Mouse (Mus musculus) embryonic fibroblast, embryonic 13.5 days (primary cell): ENCODE results near the gene Mllt3. TPM values are rescaled to one million over a fixed set of nuclear protein-coding genes. Genes with fewer than 3 reads are reported as not detected.

Source experiments
- H3K27ac ChIP-seq: 2 replicates; pipeline ENCODE4 v1.5.1; 2012; ENCODE audit warnings: low read length, control low read depth, inconsistent platforms; ENCODE audit not compliant: insufficient read depth
- H3K4me1 ChIP-seq: 2 replicates; pipeline ENCODE4 v1.6.1; 2011; ENCODE audit warnings: low read length; ENCODE audit not compliant: control insufficient read depth, insufficient read depth
- H3K4me3 ChIP-seq: 2 replicates; pipeline ENCODE4 v1.5.1; 2011; ENCODE audit warnings: mild to moderate bottlenecking, control low read depth, low read length; ENCODE audit not compliant: insufficient read depth
- CTCF ChIP-seq: IDR thresholded peaks from 2 replicates; pipeline ENCODE4 v1.5.1; 2011; ENCODE audit warnings: mild to moderate bottlenecking, control low read depth, low read length, moderate library complexity, borderline replicate concordance; ENCODE audit not compliant: insufficient read depth
- POLR2A ChIP-seq: IDR thresholded peaks from 2 replicates; pipeline ENCODE4 v1.6.1; 2011; ENCODE audit warnings: low read depth, mild to moderate bottlenecking, control low read depth, low read length, moderate library complexity
- polyA plus RNA-seq: library from polyadenylated mRNA; stranded (reverse); fragments of >200 nt; gene quantifications from 2 replicates; pipeline ENCODE4 v1.2.4, GENCODE M21; 2011; ENCODE audit warnings: low read depth; ENCODE audit not compliant: missing spikeins, insufficient read length

Mllt3 gene
- polyA plus RNA-seq, 1 experiment = 42.0 TPM

- no peak overlapping the region for H3K27ac ChIP-seq
- TF ChIP-seq CTCF = no peak
- no peak for TF ChIP-seq POLR2A
- no peak overlapping the region for H3K4me3 ChIP-seq
- H3K4me1 ChIP-seq = no peaks in the 10 kb centered on the region
Observed at GRCm38 (mm10) chr4:87955132-87955531, 78.0 kb downstream of the Mllt3 start.

GRCm38 (mm10) chr4:87954421-87955083 lies 78.6 kb downstream of the Mllt3 start:
- Histone ChIP-seq H3K4me1 (peaks cover 4% of the 10 kb centered on the region; the same call in 1 of the 2 replicates), H3K27ac (no peak overlapping the region), H3K4me3 (no peak overlapping the region)
- TF ChIP-seq POLR2A (no peak), CTCF (no peak)

GRCm38 (mm10) chr4:87953736-87954135 lies 79.4 kb downstream of the Mllt3 start:
- H3K27ac ChIP-seq = no peak overlapping the region
- peaks cover 6% of the 10 kb centered on the region; the same call in 1 of the 2 replicates for H3K4me1 ChIP-seq
- TF ChIP-seq POLR2A (no peak), CTCF (no peak)
- H3K4me3 ChIP-seq = no peak overlapping the region

GRCm38 (mm10) chr4:87953268-87953667 lies 79.9 kb downstream of the Mllt3 start:
- Histone ChIP-seq H3K4me1 (peaks cover 6% of the 10 kb centered on the region; the same call in 1 of the 2 replicates), H3K4me3 (no peak overlapping the region), H3K27ac (no peak overlapping the region)
- TF ChIP-seq POLR2A (no peak), CTCF (no peak)

- Histone ChIP-seq H3K4me1 (peaks cover 6% of the 10 kb centered on the region; the same call in 1 of the 2 replicates), H3K4me3 (no peak overlapping the region), H3K27ac (no peak overlapping the region)
- no peak for TF ChIP-seq CTCF
- TF ChIP-seq POLR2A = no peak
Observed at GRCm38 (mm10) chr4:87949451-87949850, 83.7 kb downstream of the Mllt3 start.

- H3K4me1 ChIP-seq = peaks cover 2% of the 10 kb centered on the region; the same call in 1 of the 2 replicates
Observed at GRCm38 (mm10) chr4:87944320-87944719, 88.8 kb downstream of the Mllt3 start.

GRCm38 (mm10) chr4:87942921-87943403 lies 90.2 kb downstream of the Mllt3 start:
- TF ChIP-seq CTCF (no peak), POLR2A (no peak)
- Histone ChIP-seq H3K27ac (no peak overlapping the region), H3K4me3 (no peak overlapping the region)

More at GRCm38 (mm10) chr4:87944320-87944719, 88.8 kb downstream of the Mllt3 start:
- Histone ChIP-seq H3K4me3 (no peak overlapping the region), H3K27ac (no peak overlapping the region)
- TF ChIP-seq CTCF (no peak), POLR2A (no peak)

GRCm38 (mm10) chr4:87939474-87940154 lies 93.5 kb downstream of the Mllt3 start:
- H3K4me3 ChIP-seq = no peak overlapping the region
- H3K4me1 ChIP-seq = peaks cover 4% of the 10 kb centered on the region
- no peak overlapping the region for H3K27ac ChIP-seq
- TF ChIP-seq CTCF (no peak), POLR2A (no peak)

More at GRCm38 (mm10) chr4:87942921-87943403, 90.2 kb downstream of the Mllt3 start:
- peaks cover 2% of the 10 kb centered on the region; the same call in 1 of the 2 replicates for H3K4me1 ChIP-seq

- H3K4me3 ChIP-seq = no peak overlapping the region
- peaks cover 15% of the 10 kb centered on the region for H3K4me1 ChIP-seq
- no peak for TF ChIP-seq POLR2A
- no peak for TF ChIP-seq CTCF
- no peak overlapping the region for H3K27ac ChIP-seq
Observed at GRCm38 (mm10) chr4:87936326-87936725, 96.8 kb downstream of the Mllt3 start.
